Mouse (Mus musculus) large intestine, adult 2 months (tissue): ENCODE results near the gene 8030411F24Rik. TPM values are rescaled to one million over a fixed set of nuclear protein-coding genes. Genes with fewer than 3 reads are reported as not detected.
"Not testable (repeated sequence)": the region's sequence is repeated elsewhere in the genome, so short reads cannot be mapped to it uniquely, and the experiment has no call there.

Experiments used
- DNase-seq: peaks from one replicate; pipeline ENCODE4 v3.0.0-alpha.2; 2012; ENCODE audit warnings: low read depth, low spot score
- WGBS: fragments of 180-500 bp; shearing (Covaris S2); methylation state at CpG from one replicate; pipeline ENCODE4 v1.1.7; 2018; 5-methylcytosine and 5-hydroxymethylcytosine counted together
- polyA plus RNA-seq: library from polyadenylated mRNA; depleted of rRNA; stranded (reverse); fragments of >200 nt; gene quantifications from 2 replicates; pipeline ENCODE4 v1.2.3, GENCODE M21; 2012; rRNA removed

Gene 8030411F24Rik
- not detected in 2 replicates for polyA plus RNA-seq

DNA sequence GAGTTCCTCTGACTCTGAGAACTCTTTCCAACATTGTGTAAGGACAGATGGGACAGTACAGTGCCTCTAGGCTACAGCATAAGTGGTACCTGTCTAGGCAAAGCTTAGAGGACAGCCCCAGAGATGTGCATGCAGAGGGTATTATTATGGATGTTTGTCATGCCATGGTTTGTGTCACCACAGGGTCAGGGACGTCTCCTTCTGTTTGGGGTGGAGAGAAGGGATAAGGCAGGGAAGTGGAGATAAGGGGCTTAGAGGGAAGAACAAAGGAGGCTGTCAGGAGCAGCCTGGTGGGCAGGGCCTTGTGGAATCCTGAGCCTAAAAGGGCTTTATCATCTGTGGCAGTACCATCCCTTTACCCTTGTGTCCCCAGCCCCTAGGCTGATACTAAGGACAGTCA, at the start of gene 8030411F24Rik:
8030411F24Rik (plus strand) TSS at position 301 of the 400 bp plus-strand sequence.
- no peak for DNase-seq
- 16% methylated on average over 1 of the region's 1 CpGs for WGBS

DNA sequence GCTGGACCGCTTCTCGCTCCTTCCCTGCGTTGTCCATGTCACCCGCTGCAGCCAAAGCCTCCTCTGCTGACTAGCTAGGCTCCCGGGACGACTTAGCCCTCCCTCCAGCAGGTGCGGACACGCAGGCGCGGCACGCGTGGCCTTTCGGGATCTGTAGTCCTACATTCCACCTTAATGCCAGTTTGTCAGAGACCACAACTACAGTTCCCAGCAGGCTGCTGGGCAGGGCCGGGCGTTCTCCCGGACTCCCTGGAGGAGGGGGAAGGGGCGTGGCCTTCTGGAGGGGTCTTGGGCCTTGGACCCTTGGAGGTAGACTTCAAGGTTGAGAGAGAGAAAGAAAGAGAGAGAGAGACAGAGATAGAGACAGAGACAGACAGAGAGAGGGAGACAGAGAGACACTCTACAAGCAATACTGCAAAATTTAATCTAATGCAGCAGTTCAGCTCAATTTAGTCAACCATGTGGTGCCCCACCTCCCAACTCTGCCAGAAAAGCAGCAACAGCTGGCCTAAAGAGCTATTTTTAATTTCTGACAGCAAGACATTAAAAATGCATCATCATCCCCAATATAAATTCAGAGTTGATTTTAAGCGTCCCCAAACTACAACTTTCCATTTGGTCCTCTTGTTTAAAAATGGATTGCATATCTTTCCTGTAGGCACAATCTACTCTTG, 49.3 kb upstream of the 8030411F24Rik start, which contains the start of gene Napb:
Napb (minus strand) TSS at position 141 of the 674 bp plus-strand sequence.
- WGBS, result 3% methylated on average over 18 of the region's 18 CpGs
- DNase-seq, result peak; percentile 73

DNA sequence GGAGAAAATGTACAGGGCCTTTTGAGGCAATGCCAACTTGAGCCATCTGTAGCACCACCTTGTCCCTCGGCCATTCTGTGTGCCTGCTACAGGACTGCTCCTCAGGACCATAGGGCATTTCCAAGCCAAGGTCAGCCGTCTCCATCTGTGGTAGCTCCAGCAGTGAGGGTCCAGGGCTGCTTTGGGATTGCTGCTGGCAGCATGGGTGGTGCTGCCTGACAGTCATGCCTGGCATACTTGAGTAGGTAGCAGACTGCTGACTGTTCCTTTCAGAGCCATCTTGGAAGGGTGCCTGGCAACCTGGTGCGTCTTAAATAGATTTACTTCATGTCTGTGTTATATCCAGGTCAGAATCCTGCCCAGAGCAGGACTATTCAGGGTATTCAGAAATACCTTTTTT, 38.8 kb upstream of the 8030411F24Rik start:
- DNase-seq, result no peak
- 73% methylated on average over 3 of the region's 3 CpGs for WGBS

GRCm38 (mm10) chr2:148743846-148744407, 37.9 kb upstream of the 8030411F24Rik start:
- no peak for DNase-seq
- WGBS, result 64% methylated on average over 3 of the region's 3 CpGs

DNA sequence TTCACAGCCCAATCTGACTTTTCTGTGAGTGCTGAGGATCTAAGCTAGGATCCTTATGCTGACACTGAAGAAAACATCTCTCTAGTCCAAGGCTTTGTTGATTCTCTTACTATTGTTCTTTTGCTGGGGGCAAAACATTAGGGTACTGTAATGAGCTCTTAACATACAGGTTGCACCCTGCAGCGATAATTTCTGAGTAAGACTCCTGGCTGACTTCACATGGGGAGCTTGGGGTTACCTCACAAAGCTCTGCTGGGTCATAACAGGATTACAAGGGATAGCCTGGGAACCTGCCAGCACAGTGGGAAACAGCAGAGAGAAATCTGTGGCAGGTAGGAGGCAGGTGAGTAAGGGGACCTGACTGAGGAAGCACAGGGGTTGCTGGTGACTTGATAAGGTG, 31.8 kb upstream of the 8030411F24Rik start, which contains the start of gene Cstl1:
Cstl1 (plus strand) TSS at position 301 of the 400 bp plus-strand sequence.
- no peak for DNase-seq
- WGBS, result 89% methylated on average over 1 of the region's 1 CpGs

DNA sequence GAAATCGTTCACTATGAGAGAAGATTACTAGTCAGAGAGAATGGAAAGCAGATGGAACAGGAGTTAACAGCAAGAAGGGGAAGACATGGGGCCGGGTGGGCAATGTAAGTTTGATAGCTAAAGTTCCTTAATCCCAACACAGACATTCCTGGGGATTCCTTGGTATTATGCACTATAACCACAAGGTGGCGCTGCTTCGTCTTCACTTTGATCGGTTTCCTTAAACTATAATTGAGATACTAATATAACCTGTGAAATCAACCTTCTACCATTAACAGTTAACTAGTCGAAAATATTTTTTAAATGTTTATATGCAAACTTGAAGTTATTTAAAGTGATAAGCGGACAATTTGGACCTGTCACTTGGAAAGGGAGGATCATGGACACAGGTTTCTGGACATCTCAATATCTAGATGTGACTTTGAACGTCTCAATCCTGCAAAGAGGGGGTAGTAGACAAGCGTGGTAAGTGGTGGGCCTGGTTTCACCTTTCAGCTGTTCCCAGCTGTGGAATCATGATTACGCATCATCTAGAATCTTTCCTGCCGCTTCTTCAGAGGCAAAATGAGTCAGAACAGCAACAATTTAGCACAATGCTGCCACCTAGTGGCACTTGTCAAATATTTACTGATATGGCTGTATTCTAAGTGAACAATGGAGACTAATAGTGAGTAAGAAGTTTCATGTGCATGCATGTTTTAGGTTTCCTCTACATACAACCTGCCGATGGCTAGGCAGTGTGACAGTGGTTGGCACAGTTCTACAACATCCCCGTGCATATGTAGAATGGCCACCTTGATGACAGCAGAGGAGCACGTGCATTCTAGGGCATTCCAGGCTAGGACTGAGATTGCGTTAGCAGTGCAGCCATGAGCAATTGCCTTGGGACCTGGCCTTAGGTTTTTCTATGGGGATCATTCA, 29.7 kb upstream of the 8030411F24Rik start:
- DNase-seq, result peak; percentile 67
- WGBS, result 16% methylated on average over 15 of the region's 15 CpGs

- no peak for DNase-seq
- WGBS, result 66% methylated on average over 1 of the region's 1 CpGs
These were observed 27.4 kb upstream of the 8030411F24Rik start for GRCm38 (mm10) chr2:148754310-148754846.

DNA sequence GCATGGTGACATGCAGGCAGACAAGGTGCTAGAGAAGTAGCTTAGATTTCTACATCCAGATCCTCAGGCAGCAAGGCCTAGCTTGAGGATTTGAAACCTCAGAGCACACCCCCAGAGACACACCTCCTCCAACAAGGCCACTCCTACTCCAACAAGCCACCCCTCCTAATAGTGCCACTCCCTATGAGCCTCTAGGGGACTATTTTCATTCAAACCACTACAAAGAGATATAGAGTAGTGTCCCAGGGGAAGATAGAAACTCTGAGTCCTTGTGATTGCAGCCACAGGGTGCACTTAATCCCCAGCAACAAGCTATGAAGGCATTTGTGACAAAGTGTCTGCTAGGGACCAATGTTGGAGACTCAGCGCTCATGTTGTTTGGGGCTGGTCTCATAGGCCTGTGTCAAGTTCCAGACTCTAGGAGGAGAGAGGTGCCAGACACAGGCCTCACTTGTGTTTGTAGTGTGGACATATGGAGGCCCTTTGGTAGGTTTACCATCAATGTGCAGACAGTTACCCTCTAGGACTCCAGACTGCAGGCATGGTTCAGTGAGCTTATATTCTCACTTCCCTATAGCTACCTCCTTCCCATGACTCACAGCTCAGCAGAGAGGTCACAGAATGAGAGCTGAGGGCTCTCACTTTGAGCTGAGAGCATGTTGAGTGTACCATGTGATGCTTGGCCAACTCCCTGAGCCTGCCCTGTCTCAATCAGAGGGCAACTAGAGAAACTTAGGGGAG, 18.0 kb upstream of the 8030411F24Rik start:
- 100% methylated on average over 1 of the region's 1 CpGs for WGBS
- no peak for DNase-seq

- 89% methylated on average over 4 of the region's 4 CpGs for WGBS
These were observed 10.4 kb upstream of the 8030411F24Rik start, which contains the start of gene Cst11 for GRCm38 (mm10) chr2:148771397-148771796. Gene Cst11, minus strand, starts transcription at chr2:148771497.

DNA sequence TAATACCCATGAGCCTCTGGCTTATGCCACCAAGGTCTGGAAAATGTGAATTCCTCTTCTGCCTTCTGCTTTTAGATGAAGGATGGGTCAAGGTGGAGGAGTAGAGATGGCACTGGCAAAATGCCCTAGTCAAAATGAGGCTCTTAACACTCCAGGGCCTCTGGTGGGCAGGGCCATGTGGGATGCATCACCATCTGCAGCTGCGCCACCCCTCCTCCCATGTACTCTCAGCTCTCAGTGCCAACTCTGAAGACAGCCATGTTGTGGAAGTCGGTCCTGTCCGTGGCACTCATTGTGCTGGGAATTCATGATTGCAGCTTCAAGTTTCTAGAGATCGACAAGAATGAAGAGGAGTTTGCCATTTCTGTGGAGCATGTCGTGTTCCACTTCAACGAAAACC, 7.3 kb downstream of the 8030411F24Rik start, which contains the start of gene Cst12:
Cst12 (plus strand) TSS at position 220 of the 400 bp plus-strand sequence.
- 93% methylated on average over 6 of the region's 6 CpGs for WGBS

More at GRCm38 (mm10) chr2:148771397-148771796, 10.4 kb upstream of the 8030411F24Rik start, which contains the start of gene Cst11:
- DNase-seq, result not testable (repeated sequence)

GRCm38 (mm10) chr2:148798485-148798884, 16.7 kb downstream of the 8030411F24Rik start, which contains the start of gene Cst8:
Gene Cst8, plus strand, starts transcription at chr2:148798785.
- DNase-seq, result no peak
- 58% methylated on average over 1 of the region's 1 CpGs for whole genome bisulfite sequencing

More for the DNA sequence above, 7.3 kb downstream of the 8030411F24Rik start, which contains the start of gene Cst12:
- no peak for DNase-seq

- 12% methylated on average over 3 of the region's 3 CpGs for WGBS
- DNase-seq, result no peak
These were observed 19.7 kb downstream of the 8030411F24Rik start for GRCm38 (mm10) chr2:148801491-148801921.

GRCm38 (mm10) chr2:148806696-148807095, 24.9 kb downstream of the 8030411F24Rik start:
- no peak for DNase-seq
- WGBS, result 38% methylated on average over 6 of the region's 6 CpGs

- DNase-seq, result no peak
These were observed 38.1 kb downstream of the 8030411F24Rik start, which contains the start of gene Cst13 for GRCm38 (mm10) chr2:148819909-148820308. Gene Cst13, plus strand, starts transcription at chr2:148820081.

DNA sequence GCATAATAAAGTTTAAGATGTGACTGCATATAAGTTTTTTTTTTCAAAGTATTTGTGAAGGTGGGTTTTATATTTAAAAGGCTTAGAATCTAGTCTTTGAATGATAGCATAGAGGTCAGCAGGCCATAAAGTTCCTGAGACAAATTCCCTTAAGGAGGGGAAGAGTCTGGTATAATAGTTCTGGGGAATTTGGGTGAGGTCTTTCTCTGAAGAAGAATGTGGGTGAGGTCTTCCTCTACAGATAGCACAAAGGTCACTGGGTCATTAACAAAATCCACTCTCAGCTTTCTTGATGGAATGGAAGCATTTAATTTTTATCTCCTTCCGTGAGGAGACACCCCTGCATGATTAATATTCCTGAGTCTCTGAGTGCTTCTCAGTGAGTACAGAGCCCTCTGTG, 44.2 kb downstream of the 8030411F24Rik start:
- no peak for DNase-seq
- 11% methylated on average over 1 of the region's 1 CpGs for WGBS

- no peak for DNase-seq
- WGBS, result 34% methylated on average over 4 of the region's 4 CpGs
These were observed 53.1 kb downstream of the 8030411F24Rik start, which contains the start of gene Cst9 for GRCm38 (mm10) chr2:148834912-148835311. Gene Cst9, plus strand, starts transcription at chr2:148835147.
